Mouse (Mus musculus) lung, adult 2 months (tissue): ENCODE measurements around the gene Gm4756.
"Not testable (repeated sequence)": the region's sequence is repeated elsewhere in the genome, so short reads cannot be mapped to it uniquely, and the experiment has no call there.

Experiments used
- CTCF ChIP-seq: fragments of 200-500 bp; IDR thresholded peaks from 2 replicates; pipeline ENCODE4 v1.5.1; 2011; ENCODE audit warnings: mild to moderate bottlenecking, low read length, control low read depth; ENCODE audit not compliant: insufficient read depth
- POLR2A ChIP-seq: fragments of 200-500 bp; IDR thresholded peaks from 2 replicates; pipeline ENCODE4 v1.6.1; 2011; ENCODE audit warnings: low read depth, mild to moderate bottlenecking, control low read depth, low read length, borderline replicate concordance; ENCODE audit errors: extremely low read depth

DNA sequence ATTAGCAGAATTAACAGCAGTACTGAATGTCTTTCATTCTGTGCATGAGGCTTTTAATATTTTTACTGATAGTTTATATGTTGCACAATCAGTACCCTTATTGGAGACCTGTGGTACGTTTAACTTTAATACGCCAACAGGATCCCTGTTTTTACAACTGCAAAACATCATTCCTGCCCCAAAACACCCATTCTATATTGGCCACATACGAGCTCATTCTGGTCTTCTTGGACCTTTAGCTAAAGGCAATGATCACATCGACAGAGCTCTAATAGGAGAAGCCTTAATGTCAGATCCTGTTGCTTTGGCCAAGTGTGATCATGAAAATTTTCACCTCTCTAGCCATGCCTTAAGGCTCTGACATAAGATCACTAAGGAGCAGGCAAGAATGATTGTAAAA lies 37.1 kb upstream of the Gm4756 start:
- not testable (repeated sequence) for TF ChIP-seq POLR2A, CTCF
